Mouse (Mus musculus) MEL (cell line): Measurements from ENCODE around the gene Fyn.

Experiments
- CTCF ChIP-seq, 3 experiments: IDR thresholded peaks in 2 of 3; conservative IDR thresholded peaks in 1 of 3; 2 replicates each; pipeline ENCODE4 v1.5.1; 2011 to 2012; ENCODE audit warnings: low read length in 3 of 3, low read depth in 2 of 3, mild to moderate bottlenecking in 2 of 3, improper control_type of control experiment in 1 of 3, inconsistent platforms in 1 of 3, mixed read lengths in 1 of 3, moderate library complexity in 1 of 3; ENCODE audit not compliant: control insufficient read depth in 1 of 3, insufficient read depth in 1 of 3, poor library complexity in 1 of 3, severe bottlenecking in 1 of 3
- ELF1 ChIP-seq: IDR thresholded peaks from 2 replicates; pipeline ENCODE4 v1.6.1; 2014; ENCODE audit warnings: low read depth, mild to moderate bottlenecking, inconsistent platforms, low read length, improper control_type of control experiment, moderate library complexity
- EP300 ChIP-seq, 2 experiments: IDR thresholded peaks; 2 replicates each; pipeline ENCODE4 v1.6.1; 2011; ENCODE audit warnings: improper control_type of control experiment in 2 of 2, low read length in 2 of 2, low read depth in 1 of 2, mild to moderate bottlenecking in 1 of 2
- ETS1 ChIP-seq: IDR thresholded peaks from 2 replicates; pipeline ENCODE4 v1.6.1; 2012; ENCODE audit warnings: low read depth, mild to moderate bottlenecking, inconsistent platforms, low read length, improper control_type of control experiment, moderate library complexity
- GABPA ChIP-seq: IDR thresholded peaks from 2 replicates; pipeline ENCODE4 v1.6.1; 2012; ENCODE audit warnings: low read depth, mild to moderate bottlenecking, inconsistent platforms, low read length, improper control_type of control experiment, moderate library complexity
- MAFK ChIP-seq: IDR thresholded peaks from 2 replicates; pipeline ENCODE4 v1.6.1; 2011; ENCODE audit warnings: low read depth, mild to moderate bottlenecking, low read length, improper control_type of control experiment, borderline replicate concordance
- POLR2A ChIP-seq, 2 experiments: IDR thresholded peaks; 2 replicates each; pipeline ENCODE4 v1.6.1; 2011 to 2012; ENCODE audit warnings: low read length in 2 of 2, mild to moderate bottlenecking in 2 of 2, control low read depth in 1 of 2, improper control_type of control experiment in 1 of 2, low read depth in 1 of 2, moderate library complexity in 1 of 2; ENCODE audit not compliant: control insufficient read depth in 1 of 2, insufficient read depth in 1 of 2, poor library complexity in 1 of 2
- RAD21 ChIP-seq: IDR thresholded peaks from 2 replicates; pipeline ENCODE4 v1.6.1; 2011; ENCODE audit warnings: mild to moderate bottlenecking, low read depth, low read length, improper control_type of control experiment
- TCF12 ChIP-seq: IDR thresholded peaks from 2 replicates; pipeline ENCODE4 v1.6.1; 2014; ENCODE audit warnings: low read depth, mild to moderate bottlenecking, inconsistent platforms, low read length, improper control_type of control experiment, moderate library complexity

- TF ChIP-seq MAFK (no peak), ETS1 (no peak), POLR2A (IDR thresholded peaks at IDR 0.05; ENCODE audit: control insufficient read depth in 1 of 2, insufficient read depth in 1 of 2, low read depth in 1 of 2, low read length in 2 of 2, poor library complexity in 1 of 2) (no peak), EP300 (IDR thresholded peaks at IDR 0.05; ENCODE audit: low read depth in 1 of 2, low read length in 2 of 2) (no peak), RAD21 (no peak), CTCF (IDR thresholded peaks at IDR 0.05 in 2 of 3, conservative IDR thresholded peaks at IDR 0.05 in 1 of 3; ENCODE audit: control insufficient read depth in 1 of 3, insufficient read depth in 1 of 3, low read depth in 2 of 3, low read length in 3 of 3, poor library complexity in 1 of 3, severe bottlenecking in 1 of 3) (no peak), GABPA (no peak), ELF1 (no peak), TCF12 (no peak)
These were observed 3.3 kb downstream of the Fyn start for GRCm38 (mm10) chr10:39371991-39372390.
